Mouse (Mus musculus) mouse embryonic stem cell (cell line): ENCODE data around the gene Mis12.

Experiments
- in situ Hi-C, 2 experiments: fragments of 300-500 bp; cut with MboI; formaldehyde crosslinking; loops; 1 replicate in 1 of 2; 3 replicates in 1 of 2; pipeline ENCODE4 v1.14.3; 2019 to 2020; ENCODE audit warnings: low sequenced_read_pairs in 2 of 2, low pct_unique_long_range_greater_than_20kb in 1 of 2, mixed read lengths in 1 of 2; ENCODE audit not compliant: unreplicated experiment in 1 of 2

The Mis12 gene

GRCm38 (mm10) chr11:71019201-71020068 lies at the start of gene Mis12, which contains the start of gene Derl2:
TSS of gene Mis12 (plus strand) at chr11:71019611.
TSS of gene Derl2 (minus strand) at chr11:71019841.
- in situ Hi-C loops = no loop called here

- in situ Hi-C loops = no loop called here
These were observed 49.4 kb upstream of the Mis12 start, which contains the start of the genes Nup88 and Rpain for GRCm38 (mm10) chr11:70969821-70970559. TSS of gene Nup88 (minus strand) at chr11:70969973. TSS of gene Rpain (plus strand) at chr11:70970213.

DNA sequence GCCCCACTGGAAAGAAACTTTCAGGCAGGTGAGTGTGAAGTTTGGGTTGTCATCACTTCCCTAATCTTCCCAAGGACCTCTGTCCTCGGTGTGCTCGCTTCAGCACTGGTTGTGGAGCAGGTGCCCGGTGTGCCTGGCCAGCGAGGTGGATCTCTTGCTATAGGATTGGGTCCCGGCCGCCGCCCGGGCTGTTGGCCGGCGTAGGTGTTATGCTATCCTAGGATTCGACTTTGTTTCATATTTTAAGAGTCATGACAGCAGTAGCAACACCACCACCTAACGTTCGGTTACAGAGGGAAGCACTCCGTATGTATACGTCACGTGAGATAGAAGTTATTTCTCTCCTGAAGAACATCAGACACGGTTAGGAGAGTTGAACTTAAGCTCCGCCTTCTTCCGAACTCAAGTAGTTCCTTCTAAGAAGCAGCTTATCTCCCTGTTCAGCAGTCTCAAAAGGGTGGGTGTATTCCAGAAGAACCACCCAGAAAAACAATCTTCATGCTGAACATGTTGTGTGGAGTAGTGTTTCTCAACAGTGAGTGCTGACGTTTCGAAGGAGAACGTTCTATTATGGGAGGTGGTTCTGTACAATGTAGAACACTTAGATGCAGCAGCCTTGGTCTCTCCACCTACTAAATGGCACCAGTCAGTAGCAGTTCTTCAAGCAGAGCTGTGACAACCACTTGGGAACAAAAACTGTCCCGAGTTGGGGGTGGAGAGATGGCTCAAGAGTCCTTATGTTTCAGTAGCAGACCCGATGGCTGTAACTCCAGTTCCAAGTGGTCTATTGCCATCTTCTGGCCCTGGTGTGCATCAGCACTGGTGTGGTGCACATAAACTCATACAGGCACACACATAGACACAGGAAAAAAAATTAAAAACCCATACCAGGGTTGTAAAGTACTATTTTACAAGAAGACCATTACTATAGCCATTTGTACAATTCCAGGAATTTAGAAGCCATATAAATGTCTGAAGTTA lies 48.6 kb upstream of the Mis12 start:
- in situ Hi-C loops = no loop called here

- in situ Hi-C loops = no loop called here
These were observed 46.8 kb upstream of the Mis12 start for GRCm38 (mm10) chr11:70972586-70972985.

GRCm38 (mm10) chr11:70973947-70974346 lies 45.5 kb upstream of the Mis12 start:
- in situ Hi-C loops = no loop called here

- in situ Hi-C loops = no loop called here
These were observed 44.2 kb upstream of the Mis12 start for GRCm38 (mm10) chr11:70975193-70975592.

DNA sequence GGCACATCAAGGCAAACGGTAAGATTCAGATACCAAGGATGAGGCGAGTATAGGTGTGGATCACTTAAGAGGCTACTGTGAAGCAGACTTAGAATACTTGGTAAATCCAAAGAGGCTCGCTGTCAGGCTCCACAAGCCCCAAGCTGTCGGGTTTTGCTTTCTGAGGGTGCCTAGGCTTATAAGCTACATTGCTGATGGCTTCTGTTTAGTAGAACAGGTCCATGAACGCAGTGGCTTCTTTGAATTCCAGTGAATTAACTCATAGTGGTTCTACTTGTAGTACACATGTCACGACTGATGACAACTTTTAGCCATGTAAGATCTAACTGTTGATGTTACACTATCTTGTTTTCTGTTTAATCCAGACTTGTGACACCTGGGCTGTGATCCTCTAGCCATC lies 42.1 kb upstream of the Mis12 start:
- in situ Hi-C loops = no loop called here

GRCm38 (mm10) chr11:70980232-70980631 lies 39.2 kb upstream of the Mis12 start:
- in situ Hi-C loops = no loop called here

- in situ Hi-C loops = no loop called here
These were observed 38.5 kb upstream of the Mis12 start for GRCm38 (mm10) chr11:70980751-70981510.

GRCm38 (mm10) chr11:70982030-70982429 lies 37.4 kb upstream of the Mis12 start:
- in situ Hi-C loops = no loop called here

DNA sequence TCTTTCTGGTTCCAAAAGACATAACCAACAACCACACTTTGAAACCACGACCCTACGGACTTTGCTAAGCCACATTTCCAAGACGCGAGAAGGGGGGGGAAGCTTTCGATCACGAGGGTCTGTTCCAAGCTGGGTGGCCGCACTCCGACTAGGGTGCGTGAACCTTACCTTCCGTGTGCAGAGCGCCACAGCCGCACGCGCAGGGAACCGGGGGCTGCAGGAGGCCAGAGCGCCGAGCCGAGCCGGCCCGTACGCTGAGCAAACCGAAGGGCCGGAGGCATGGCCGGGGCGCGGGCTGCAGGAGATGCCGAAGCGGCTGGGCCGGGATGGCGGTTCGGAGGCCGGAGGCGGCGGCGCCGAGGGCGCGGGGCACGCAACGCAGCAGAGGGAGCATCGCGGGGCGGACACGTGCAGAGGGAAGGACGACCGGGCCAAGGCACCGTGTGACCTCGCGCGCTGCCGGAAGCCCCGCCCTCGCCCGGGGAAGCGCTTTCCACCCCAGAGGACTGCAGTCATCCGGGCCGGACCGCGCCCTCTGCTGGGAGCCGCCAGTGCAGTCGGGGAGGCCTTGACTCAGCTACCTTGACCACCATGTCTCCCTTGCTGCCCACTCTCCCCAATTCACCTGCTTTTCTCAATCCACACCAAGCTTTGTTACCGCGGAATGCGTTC lies 36.7 kb upstream of the Mis12 start, which contains the start of gene C1qbp:
C1qbp (minus strand) TSS at position 470 of the 672 bp plus-strand sequence.
- in situ Hi-C loops = no loop called here

DNA sequence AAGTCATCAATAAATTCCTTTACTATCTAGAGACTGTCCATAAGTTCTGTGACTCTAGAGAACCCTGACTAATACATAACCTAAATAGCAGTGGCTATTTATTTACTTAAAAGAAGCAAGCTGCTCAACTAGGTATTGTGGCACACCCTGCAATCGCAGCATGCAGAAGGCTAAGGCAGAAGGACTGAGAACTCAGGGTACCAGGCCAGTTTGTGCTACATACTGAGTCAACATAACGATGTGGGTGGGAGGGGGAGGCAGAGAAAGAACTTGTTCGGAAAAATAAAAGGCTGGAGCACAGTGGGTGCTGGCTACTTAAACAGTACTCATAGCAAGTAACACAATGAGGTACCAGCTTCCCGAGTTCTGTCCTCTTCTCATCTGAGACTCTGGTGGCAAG lies 18.2 kb upstream of the Mis12 start:
- in situ Hi-C loops = no loop called here

DNA sequence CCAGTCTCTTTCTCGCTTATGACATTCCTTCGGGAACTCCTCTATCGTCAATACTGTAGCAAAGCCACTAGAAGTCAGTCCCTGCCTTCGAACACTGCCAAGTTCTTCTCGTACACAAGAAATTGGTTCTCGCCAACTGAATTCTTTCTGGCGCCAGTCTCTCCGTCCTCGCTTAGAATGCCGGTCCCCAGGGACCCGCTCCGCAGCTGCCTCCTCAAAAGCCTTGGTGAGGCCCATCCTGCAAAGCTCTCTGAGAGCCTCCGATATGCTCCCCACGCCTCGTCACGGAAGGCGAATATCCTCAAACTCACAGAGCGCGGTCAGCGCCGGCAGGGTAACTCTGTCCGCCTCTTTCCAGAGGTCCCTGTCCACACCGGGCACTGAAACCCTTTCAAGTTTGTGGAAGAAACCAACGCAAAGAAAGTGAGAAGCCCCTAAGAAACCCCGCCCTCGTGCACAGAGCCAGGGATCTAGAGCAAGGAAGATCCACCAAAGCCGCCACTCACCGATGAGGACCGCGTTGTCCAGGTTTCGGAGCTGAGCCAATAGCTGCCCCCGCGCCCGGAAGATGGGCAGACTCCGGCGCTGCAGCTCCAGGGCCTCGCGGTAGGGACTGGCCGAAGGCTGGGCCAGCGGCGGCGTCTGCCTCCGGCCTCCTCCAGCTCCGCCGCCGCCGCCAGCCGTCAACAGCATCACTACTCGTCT lies 15.6 kb upstream of the Mis12 start:
- in situ Hi-C loops = no loop called here

DNA sequence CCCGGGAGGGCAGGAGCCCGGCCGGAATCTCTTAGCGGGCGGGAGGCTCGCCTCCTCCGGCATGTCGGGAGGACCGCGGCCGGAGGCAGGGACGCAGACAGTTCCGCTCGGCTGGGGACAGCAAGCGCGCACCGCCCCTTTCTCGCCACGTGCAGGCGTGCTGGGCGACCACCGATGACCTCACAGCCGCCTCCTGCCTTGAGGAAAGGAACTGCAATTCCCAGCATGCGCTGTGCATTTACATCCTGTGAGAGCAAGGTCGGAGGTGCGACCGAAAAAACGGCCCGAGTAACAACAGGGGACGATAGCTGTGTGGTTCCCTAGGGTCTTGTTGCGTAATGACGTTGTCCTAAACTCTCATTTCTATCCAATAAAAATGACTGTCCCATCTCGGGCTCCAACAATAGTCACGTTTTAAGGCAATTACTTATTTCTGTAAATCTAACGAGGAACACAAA lies 15.1 kb upstream of the Mis12 start, which contains the start of gene Dhx33:
Dhx33 (minus strand) TSS at position 122 of the 458 bp plus-strand sequence.
- in situ Hi-C loops = no loop called here

- in situ Hi-C loops = no loop called here
These were observed 14.4 kb upstream of the Mis12 start for GRCm38 (mm10) chr11:71005046-71005445.

- in situ Hi-C loops = no loop called here
These were observed 12.4 kb upstream of the Mis12 start for GRCm38 (mm10) chr11:71007026-71007425.
